Mouse (Mus musculus): ENCODE results near the gene Agbl1. TPM values are rescaled to one million over a fixed set of nuclear protein-coding genes. Genes with fewer than 3 reads are reported as not detected.
"Not testable (repeated sequence)": the region's sequence is repeated elsewhere in the genome, so short reads cannot be mapped to it uniquely, and the experiment has no call there.

Gene Agbl1
- total RNA-seq, 2 experiments from 2014 or later = 5.4 to 8.2 TPM

DNA sequence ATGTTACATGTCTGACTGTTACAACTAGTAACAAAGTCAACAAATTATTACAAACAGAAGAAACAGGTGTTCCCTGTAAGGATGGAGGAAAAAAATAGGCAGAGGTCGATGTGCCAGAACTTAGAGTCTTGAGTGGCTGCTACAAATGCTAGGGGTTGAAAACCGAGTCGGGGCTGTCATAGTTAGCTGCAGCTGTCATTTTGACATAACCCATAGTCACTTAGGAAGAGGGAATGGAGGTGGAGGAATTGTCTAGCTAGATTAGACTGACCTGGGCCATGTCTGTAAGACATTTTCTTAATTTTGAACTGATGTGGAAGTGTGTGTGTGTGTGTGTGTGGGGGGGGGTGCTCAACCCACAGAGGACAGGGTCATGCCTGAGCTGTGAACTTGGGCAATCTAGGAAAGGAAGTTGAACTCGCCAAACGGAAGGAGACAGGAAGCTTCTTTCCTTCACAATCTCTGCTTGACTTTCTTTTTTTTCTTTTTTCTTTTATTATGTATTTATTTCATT, 364.9 kb downstream of the Agbl1 start:
- DNase-seq = no peak

DNA sequence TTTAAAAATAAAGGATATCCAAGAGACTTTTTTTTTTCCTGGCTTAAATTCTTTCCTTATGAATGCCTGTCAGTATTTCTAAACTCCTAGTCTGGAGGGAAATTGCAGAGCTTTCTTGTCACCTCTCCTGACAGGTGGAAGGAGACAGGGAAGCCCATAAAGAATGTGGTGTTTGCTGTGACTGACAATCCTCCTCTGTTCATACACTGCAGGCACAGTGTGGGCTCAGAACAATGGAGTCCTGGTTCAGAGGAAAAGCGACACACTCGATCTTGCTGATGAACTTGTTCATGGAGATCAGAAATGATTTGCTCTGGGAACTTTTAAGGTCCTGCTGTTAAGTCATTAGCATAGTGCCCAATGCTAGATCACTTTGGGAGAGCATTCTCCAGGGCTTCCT, 368.1 kb downstream of the Agbl1 start:
- DNase-seq = no peak

GRCm38 (mm10) chr7:76600050-76600690, 370.5 kb downstream of the Agbl1 start:
- DNase-seq = no peak

DNA sequence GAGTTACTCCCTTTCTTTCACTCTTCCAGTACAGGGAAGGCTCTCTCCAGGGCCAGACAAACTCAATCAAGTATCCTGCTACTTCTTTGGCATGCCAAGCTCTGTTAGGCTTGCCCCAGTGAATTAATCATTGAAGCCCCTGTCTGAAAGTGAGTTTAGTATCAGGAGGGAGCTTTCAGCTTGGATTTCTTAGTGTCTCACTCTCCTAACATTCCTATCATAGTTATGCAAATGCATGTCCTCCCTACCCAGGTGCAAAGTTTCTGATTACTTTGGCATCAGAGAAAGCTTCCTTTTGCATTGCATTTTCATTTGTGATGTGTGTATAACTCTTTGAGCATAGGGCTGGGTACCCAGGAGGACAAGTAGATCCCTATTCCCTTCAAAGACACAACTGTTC, 399.8 kb downstream of the Agbl1 start:
- DNase-seq = no peak

GRCm38 (mm10) chr7:76650984-76651383, 421.3 kb downstream of the Agbl1 start:
- DNase-seq = no peak

- peak; percentile 17 for DNase-seq
Observed at GRCm38 (mm10) chr7:76661072-76661471, 431.4 kb downstream of the Agbl1 start.

DNA sequence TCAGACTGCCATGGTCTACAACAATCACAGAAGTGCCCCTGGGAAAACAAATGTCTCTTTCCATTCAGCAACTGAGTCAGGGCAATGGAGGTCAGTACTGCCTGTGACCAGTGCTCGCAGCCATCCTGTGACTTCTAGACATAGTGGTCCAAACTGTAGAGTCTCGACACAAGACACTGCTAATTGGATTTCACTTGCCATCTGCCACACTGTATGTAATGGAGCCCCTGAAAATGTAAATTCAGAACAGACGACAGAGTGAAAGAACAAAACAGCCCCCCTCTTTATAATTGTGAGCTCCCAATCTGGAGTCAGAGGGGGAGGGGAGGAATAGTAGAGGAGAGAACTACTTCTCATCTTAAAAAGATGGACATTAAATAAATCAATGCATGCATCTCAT, 445.2 kb downstream of the Agbl1 start:
- no peak for DNase-seq

GRCm38 (mm10) chr7:76701224-76701623, 471.5 kb downstream of the Agbl1 start:
- DNase-seq = no peak

GRCm38 (mm10) chr7:76732220-76732619, 502.5 kb downstream of the Agbl1 start:
- not testable (repeated sequence) for DNase-seq

DNA sequence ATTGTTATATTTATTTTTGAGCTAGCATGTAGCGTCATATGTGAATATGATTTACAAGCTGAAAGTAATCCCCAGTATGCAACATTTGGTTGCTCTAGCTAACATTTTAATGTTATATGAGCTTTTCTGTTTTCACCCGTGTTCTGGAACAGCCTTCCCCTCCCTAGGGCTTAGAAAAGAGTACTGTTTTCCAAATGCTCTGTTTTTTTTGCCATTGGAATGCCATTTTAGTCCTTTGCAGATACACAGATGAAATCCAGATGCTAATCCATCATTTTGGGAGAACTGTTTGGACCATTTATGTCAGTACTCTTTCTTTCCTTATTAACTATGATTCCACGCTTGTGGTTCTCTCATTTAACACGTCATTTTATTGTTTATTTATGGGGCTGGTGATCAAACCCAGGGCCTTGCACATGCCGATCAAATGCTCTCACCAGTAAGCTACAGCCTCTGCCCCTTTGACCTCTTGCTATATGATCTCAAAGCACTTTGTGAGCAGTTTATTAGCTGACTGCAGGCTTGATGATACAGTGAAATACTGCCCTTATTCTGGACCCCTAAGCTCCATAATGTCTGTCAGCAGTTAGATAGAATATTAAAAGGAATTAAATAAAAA, 547.7 kb downstream of the Agbl1 start:
- DNase-seq = no peak

GRCm38 (mm10) chr7:76780446-76780845, 550.8 kb downstream of the Agbl1 start:
- DNase-seq = no peak

DNA sequence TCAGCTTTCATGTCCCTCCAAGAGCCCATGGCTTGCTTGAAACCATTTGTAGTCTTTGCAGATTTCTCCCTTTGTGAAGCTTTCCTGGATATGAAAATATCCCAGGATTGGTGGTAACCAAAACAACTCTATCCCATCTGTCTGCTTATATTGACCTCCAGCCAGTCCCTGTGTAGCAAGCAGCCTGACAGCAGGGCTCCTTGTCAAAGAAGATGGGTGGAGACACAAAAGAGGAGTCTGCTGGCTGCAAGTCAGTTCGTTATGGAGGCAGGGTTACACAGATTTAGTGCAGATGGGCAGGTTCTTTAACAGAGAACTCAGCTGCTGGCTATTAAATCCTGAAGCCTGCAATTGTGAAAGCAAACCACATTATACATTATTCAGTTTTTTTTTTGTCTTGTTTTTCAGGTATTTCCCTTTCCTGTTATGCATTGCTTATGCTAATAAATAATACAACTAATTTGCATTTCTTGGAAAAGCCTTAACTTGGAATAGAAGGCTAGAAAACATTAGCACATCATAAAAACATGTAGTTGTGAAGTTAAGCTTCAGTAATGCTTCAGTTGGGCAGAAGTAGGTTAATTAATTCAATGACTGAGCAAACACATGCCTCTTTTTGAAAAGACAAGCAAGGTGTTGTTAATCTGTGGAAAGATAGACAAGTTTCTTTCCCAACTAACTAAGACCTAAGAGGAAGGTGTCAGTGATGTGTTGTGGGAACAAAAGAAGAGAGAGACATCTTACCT, 559.0 kb downstream of the Agbl1 start:
- DNase-seq = no peak

DNA sequence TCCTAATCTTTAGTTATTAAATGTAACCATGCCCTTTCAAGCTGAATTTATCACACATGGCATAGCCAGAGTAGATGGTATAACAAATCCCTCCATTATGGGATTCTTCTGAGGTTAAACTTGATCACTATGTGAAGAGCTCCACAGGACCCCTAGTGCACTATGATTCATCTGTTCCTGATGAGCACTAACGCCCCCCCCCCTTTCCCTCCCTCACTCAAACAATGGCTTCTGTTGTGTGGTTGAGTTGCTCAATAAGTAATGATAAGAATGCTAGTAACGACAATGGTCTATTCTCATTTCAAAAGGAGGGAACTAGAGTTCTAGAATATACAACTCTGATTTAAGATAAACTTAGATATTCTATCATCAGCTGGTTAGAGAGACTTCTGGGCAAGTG, 560.4 kb downstream of the Agbl1 start:
- DNase-seq = no peak

DNA sequence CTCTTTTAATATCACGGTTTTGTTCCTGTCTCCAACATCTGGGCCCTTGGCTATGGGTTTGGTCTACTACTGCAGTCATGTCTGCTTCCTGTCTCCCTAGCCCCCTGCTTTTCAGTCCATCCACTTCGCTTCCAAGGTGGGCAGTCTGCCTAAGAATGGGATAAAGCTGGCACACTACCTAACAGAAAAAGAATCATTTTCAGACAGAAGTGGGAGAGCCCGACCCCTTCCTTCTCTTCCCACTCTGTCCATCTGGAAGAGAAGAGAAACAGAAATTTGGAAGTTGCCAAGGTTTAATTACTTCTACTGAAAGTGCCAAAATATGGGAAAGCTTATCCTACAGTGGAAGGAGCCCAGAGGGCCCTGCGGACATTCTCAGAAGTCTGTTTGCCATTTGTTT, 561.6 kb downstream of the Agbl1 start:
- DNase-seq = no peak

- no peak for DNase-seq
Observed at GRCm38 (mm10) chr7:76810003-76810402, 580.3 kb downstream of the Agbl1 start.

DNA sequence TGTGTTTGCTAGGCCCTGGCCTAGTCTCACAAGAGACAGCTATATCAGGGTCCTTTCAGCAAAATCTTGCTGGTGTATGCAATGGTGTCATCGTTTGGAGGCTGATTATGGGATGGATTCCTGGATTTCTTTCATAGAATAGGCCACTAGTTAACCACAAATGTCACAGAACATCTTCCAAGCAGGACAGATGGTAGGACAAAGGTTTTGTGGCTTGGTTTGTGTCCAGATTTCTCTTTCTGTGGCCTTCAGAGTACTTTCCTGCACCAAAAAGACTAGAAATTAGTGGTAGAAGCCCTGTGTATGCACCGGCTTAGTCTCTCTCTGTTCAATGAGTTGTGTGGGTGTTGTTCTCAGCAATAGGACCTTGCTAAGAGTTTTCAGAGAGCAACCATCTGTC, 590.9 kb downstream of the Agbl1 start:
- no peak for DNase-seq

- DNase-seq = no peak
Observed at GRCm38 (mm10) chr7:76842146-76842545, 612.5 kb downstream of the Agbl1 start.

DNA sequence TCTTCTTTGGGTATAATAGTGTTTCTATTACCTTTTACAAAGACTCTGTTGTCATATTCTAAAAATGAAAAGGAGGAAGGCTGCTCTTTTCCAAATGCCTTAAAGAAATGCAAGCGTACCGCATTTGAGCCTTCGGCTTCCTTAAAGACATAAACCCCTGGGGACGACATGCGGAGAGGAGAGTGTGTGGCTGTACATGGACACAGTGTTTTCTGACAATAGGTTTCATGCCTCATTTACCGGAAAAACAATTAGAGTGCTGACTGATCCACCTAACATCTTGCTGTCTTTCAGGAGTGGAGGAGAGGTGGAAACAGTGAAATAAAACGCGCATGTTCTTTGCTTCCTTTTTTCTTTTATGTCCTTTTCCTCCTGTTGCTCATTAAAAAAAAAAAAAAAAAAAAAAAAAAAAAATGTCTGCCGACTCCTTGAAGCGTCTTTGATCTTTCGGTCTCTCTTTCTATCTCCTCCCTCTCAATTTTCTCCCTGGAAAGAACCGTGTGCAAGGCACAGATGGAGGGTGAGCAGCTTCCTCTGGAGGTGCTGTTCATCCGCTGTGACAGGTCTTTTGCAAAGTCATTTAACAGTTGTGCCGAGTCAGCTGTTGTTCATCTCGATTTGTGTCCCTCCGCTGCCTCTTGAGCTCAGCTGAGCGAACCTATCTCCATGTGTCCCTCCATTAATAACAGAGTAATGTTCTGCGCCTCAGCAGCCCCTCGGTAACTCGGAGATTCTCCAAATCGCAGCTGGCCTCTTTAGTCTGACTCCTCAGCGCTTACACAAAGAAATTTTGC, 659.9 kb downstream of the Agbl1 start:
- DNase-seq = no peak

- DNase-seq = no peak
Observed at GRCm38 (mm10) chr7:76904096-76904495, 674.4 kb downstream of the Agbl1 start.

DNA sequence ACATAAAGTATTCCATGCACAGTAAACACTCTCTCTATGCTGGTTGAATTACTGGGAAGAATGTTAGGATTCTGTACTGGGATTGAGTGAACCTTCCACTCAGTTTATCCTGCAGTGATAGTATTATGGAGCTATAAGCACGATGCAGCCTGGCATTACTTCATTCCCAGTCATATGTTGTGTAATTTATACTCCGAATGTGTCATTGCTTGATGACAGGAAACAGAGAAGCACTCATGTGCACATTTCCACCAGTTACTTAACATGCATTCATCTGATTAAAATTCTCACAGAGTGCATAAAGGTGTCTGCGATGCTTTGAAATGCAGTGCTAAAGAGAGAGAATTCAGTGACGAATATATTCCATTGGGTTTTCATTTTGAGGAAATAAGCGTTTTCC, 682.0 kb downstream of the Agbl1 start:
- no peak for DNase-seq

DNA sequence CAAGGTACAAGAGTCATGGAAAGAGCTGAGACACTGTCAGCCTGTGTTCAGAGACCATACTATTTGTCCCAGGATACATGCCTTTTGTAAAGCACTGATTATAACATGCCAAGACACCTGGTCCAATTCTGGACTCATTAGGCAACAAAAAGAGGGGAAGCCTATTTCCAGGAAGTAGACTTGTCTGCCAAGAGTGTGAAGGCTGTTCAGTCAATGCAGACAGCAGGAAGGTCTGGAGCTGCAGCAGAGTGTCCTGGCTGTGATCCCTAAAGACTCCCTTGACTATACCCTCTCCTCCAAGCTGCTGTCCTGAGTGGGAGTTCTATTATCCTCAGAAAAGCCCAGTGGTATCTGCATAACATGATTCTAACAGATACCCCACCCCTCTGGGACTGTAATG, 689.2 kb downstream of the Agbl1 start:
- DNase-seq = no peak

- DNase-seq = no peak
Observed at GRCm38 (mm10) chr7:76921671-76922070, 692.0 kb downstream of the Agbl1 start.

DNA sequence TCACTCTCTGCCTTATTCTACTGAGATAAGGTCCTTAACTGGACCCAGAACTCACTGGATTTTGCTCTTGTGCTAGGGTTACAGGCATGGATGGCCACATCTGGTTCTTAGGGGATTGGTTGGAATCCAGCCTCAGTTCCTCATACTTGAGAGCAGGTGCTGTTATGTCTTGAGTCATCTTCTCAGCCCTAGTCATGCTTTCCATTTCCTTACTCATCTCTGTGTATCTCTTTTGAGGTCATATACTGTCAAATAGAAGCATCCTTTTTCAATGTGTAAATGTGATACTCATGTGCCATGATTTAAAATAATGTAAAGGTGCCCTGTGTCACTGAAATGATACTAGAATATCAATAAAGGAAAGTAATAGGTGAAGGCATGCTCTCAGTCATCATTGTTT, 705.5 kb downstream of the Agbl1 start:
- no peak for DNase-seq
